Mouse (Mus musculus) hindbrain, embryonic 15.5 days (tissue): ENCODE measurements around the gene Igfbp6. TPM values are rescaled to one million over a fixed set of nuclear protein-coding genes. Genes with fewer than 3 reads are reported as not detected.

Experiments
- ATAC-seq: fragments of 200-750 bp; cut with Nextera tagmentation; 2 replicates; pipeline ENCODE4 v1.8.0; 2017; ENCODE audit warnings: low read depth, moderate number of reproducible peaks, moderate TSS enrichment; ENCODE audit not compliant: low FRiP score
- H3K27ac ChIP-seq: fragments of 300-500 bp; sonication (generic); replicated peaks from 2 replicates; pipeline ENCODE4 v1.5.1; 2015; ENCODE audit warnings: mild to moderate bottlenecking, inconsistent platforms
- H3K27me3 ChIP-seq: fragments of 300-500 bp; sonication (generic); 2 replicates; pipeline ENCODE4 v1.6.1; 2015; ENCODE audit warnings: control low read depth, inconsistent platforms
- H3K36me3 ChIP-seq: fragments of 300-500 bp; sonication (generic); 2 replicates; pipeline ENCODE4 v1.6.1; 2015; ENCODE audit warnings: control low read depth, inconsistent platforms
- H3K4me1 ChIP-seq: fragments of 300-500 bp; sonication (generic); replicated peaks from 2 replicates; pipeline ENCODE4 v1.6.1; 2015; ENCODE audit warnings: control low read depth, inconsistent platforms
- H3K4me2 ChIP-seq: fragments of 300-500 bp; sonication (generic); 2 replicates; pipeline ENCODE4 v1.6.1; 2015; ENCODE audit warnings: moderate library complexity, mild to moderate bottlenecking, inconsistent platforms
- H3K4me3 ChIP-seq: fragments of 300-500 bp; sonication (generic); 2 replicates; pipeline ENCODE4 v1.5.1; 2015; ENCODE audit warnings: mild to moderate bottlenecking, inconsistent platforms
- H3K9ac ChIP-seq: fragments of 300-500 bp; sonication (generic); 2 replicates; pipeline ENCODE4 v1.6.1; 2015; ENCODE audit warnings: inconsistent platforms
- H3K9me3 ChIP-seq: fragments of 300-500 bp; sonication (generic); 2 replicates; pipeline ENCODE4 v1.6.1; 2016; ENCODE audit warnings: control low read depth, inconsistent platforms
- WGBS: fragments of 180-500 bp; shearing (Covaris S2); methylation state at CpG from one replicate; pipeline ENCODE4 v1.1.7; 2015; 5-methylcytosine and 5-hydroxymethylcytosine counted together
- polyA plus RNA-seq: library from polyadenylated mRNA; unstranded; fragments of >200 nt; fragmentation: Nextera tagmentation; extraction: Ambion mirVana; gene quantifications from 2 replicates; pipeline ENCODE4 v1.2.1, GENCODE M21; 2015

Igfbp6 gene
- polyA plus RNA-seq, 1 experiment from 2014 or later, result 3.3 TPM

GRCm38 (mm10) chr15:102192271-102192812 is 48.2 kb downstream of the Igfbp6 start:
- no peak overlapping the region for H3K4me2 ChIP-seq
- no peaks in the 10 kb centered on the region for H3K27me3 ChIP-seq
- no peak for ATAC-seq
- H3K36me3 ChIP-seq, result no peaks in the 10 kb centered on the region
- H3K27ac ChIP-seq, result no peak overlapping the region
- H3K4me3 ChIP-seq, result no peak overlapping the region
- no peak overlapping the region for H3K9ac ChIP-seq
- H3K4me1 ChIP-seq, result no peaks in the 10 kb centered on the region
- H3K9me3 ChIP-seq, result no peaks in the 10 kb centered on the region
- WGBS, result 77% methylated on average over 7 of the region's 7 CpGs

GRCm38 (mm10) chr15:102192820-102193386 is 48.7 kb downstream of the Igfbp6 start:
- H3K4me3 ChIP-seq, result no peak overlapping the region
- WGBS, result 68% methylated on average over 5 of the region's 5 CpGs
- no peaks in the 10 kb centered on the region for H3K27me3 ChIP-seq
- no peak overlapping the region for H3K27ac ChIP-seq
- H3K9ac ChIP-seq, result no peak overlapping the region
- H3K36me3 ChIP-seq, result no peaks in the 10 kb centered on the region
- no peak overlapping the region for H3K4me2 ChIP-seq
- H3K4me1 ChIP-seq, result no peaks in the 10 kb centered on the region
- no peaks in the 10 kb centered on the region for H3K9me3 ChIP-seq
- ATAC-seq, result no peak

- Histone ChIP-seq H3K27me3 (no peaks in the 10 kb centered on the region), H3K4me2 (no peak overlapping the region), H3K9ac (no peak overlapping the region), H3K27ac (no peak overlapping the region), H3K4me3 (no peak overlapping the region), H3K4me1 (no peaks in the 10 kb centered on the region), H3K36me3 (no peaks in the 10 kb centered on the region), H3K9me3 (no peaks in the 10 kb centered on the region)
- ATAC-seq, result no peak
- 87% methylated on average over 4 of the region's 4 CpGs for WGBS
Measured at GRCm38 (mm10) chr15:102193652-102194051, 49.5 kb downstream of the Igfbp6 start.

GRCm38 (mm10) chr15:102194439-102194838 is 50.3 kb downstream of the Igfbp6 start:
- 92% methylated on average over 4 of the region's 4 CpGs for WGBS
- H3K9me3 ChIP-seq, result no peaks in the 10 kb centered on the region
- no peak for ATAC-seq
- H3K4me3 ChIP-seq, result no peak overlapping the region
- H3K9ac ChIP-seq, result no peak overlapping the region
- no peak overlapping the region for H3K27ac ChIP-seq
- no peaks in the 10 kb centered on the region for H3K36me3 ChIP-seq
- no peaks in the 10 kb centered on the region for H3K27me3 ChIP-seq
- H3K4me1 ChIP-seq, result no peaks in the 10 kb centered on the region
- no peak overlapping the region for H3K4me2 ChIP-seq

- ATAC-seq, result no peak
- WGBS, result 88% methylated on average over 4 of the region's 4 CpGs
- Histone ChIP-seq H3K4me2 (no peak overlapping the region), H3K36me3 (no peaks in the 10 kb centered on the region), H3K27me3 (no peaks in the 10 kb centered on the region), H3K4me1 (no peaks in the 10 kb centered on the region), H3K27ac (no peak overlapping the region), H3K9ac (no peak overlapping the region), H3K4me3 (no peak overlapping the region), H3K9me3 (no peaks in the 10 kb centered on the region)
Measured at GRCm38 (mm10) chr15:102195373-102195772, 51.2 kb downstream of the Igfbp6 start.

- 78% methylated on average over 4 of the region's 4 CpGs for WGBS
- Histone ChIP-seq H3K9ac (no peak overlapping the region), H3K27ac (no peak overlapping the region), H3K27me3 (no peaks in the 10 kb centered on the region), H3K9me3 (no peaks in the 10 kb centered on the region), H3K4me2 (no peak overlapping the region), H3K36me3 (no peaks in the 10 kb centered on the region), H3K4me1 (peaks cover 10% of the 10 kb centered on the region), H3K4me3 (no peak overlapping the region)
- ATAC-seq, result no peak
Measured at GRCm38 (mm10) chr15:102198841-102199240, 54.7 kb downstream of the Igfbp6 start.

Other genes starting within 250 kb of the Igfbp6 start
- gene Krt4, start 219.6 kb upstream of the Igfbp6 start, polyA plus RNA-seq, result 0.07 and 0.40 TPM in 2 replicates
- 0.41 and 0.70 TPM in 2 replicates for gene Krt79, start 204.0 kb upstream of the Igfbp6 start, polyA plus RNA-seq
- gene Krt78, start 190.1 kb upstream of the Igfbp6 start, polyA plus RNA-seq, result not detected in 2 replicates
- gene Krt8, start 139.9 kb upstream of the Igfbp6 start, polyA plus RNA-seq, result 3.1 and 4.6 TPM in 2 replicates
- 6.9 and 10.4 TPM in 2 replicates for gene Krt18, start 116.2 kb upstream of the Igfbp6 start, polyA plus RNA-seq
- 77.1 and 79.3 TPM in 2 replicates for gene Eif4b, start 70.6 kb upstream of the Igfbp6 start, polyA plus RNA-seq
- 9.2 and 9.8 TPM in 2 replicates for gene Tns2, start 43.9 kb upstream of the Igfbp6 start, polyA plus RNA-seq
- 87.9 and 93.5 TPM in 2 replicates for gene Spryd3, start 8.1 kb upstream of the Igfbp6 start, polyA plus RNA-seq
- gene Soat2, start 6.2 kb downstream of the Igfbp6 start, polyA plus RNA-seq, result 0.06 and 0.09 TPM in 2 replicates
- gene Zfp740, start 58.9 kb downstream of the Igfbp6 start, polyA plus RNA-seq, result 52.7 and 54.6 TPM in 2 replicates
- gene Csad, start 60.4 kb downstream of the Igfbp6 start, polyA plus RNA-seq, result 39.2 and 40.1 TPM in 2 replicates
- 1.1 and 1.2 TPM in 2 replicates for gene Itgb7, start 87.6 kb downstream of the Igfbp6 start, polyA plus RNA-seq
- 5.8 and 6.3 TPM in 2 replicates for gene Rarg, start 113.2 kb downstream of the Igfbp6 start, polyA plus RNA-seq
- gene Gm9918, start 126.2 kb downstream of the Igfbp6 start, polyA plus RNA-seq, result 0.06 and 0.07 TPM in 2 replicates
- gene Mfsd5, start 135.1 kb downstream of the Igfbp6 start, polyA plus RNA-seq, result 59.7 and 63.5 TPM in 2 replicates
- gene Espl1, start 151.9 kb downstream of the Igfbp6 start, polyA plus RNA-seq, result 4.4 and 6.7 TPM in 2 replicates
- gene Pfdn5, start 181.8 kb downstream of the Igfbp6 start, polyA plus RNA-seq, result 460 and 473 TPM in 2 replicates
- gene Myg1, start 187.3 kb downstream of the Igfbp6 start, polyA plus RNA-seq, result 92.6 and 94.2 TPM in 2 replicates
- gene Aaas, start 206.4 kb downstream of the Igfbp6 start, polyA plus RNA-seq, result 36.8 and 37.9 TPM in 2 replicates
- gene Sp7, start 222.8 kb downstream of the Igfbp6 start, polyA plus RNA-seq, result 0.57 and 0.71 TPM in 2 replicates